Mouse (Mus musculus) lung, postnatal 4 days (tissue): ENCODE data around the gene Efcab10.

ENCODE experiments used
- DNase-seq, 2 experiments: peaks; one replicate each; pipeline ENCODE4 v3.0.0; 2021

The Efcab10 gene

GRCm38 (mm10) chr12:33394804-33395623 is at the start of gene Efcab10:
TSS of gene Efcab10 (plus strand) at chr12:33394854.
- no peak for DNase-seq

- DNase-seq = no peak
These were observed 49.5 kb upstream of the Efcab10 start for GRCm38 (mm10) chr12:33344970-33345772.

- DNase-seq = no peak
These were observed 48.8 kb upstream of the Efcab10 start for GRCm38 (mm10) chr12:33345773-33346435.

GRCm38 (mm10) chr12:33352671-33353070 is 42.0 kb upstream of the Efcab10 start:
- no peak for DNase-seq

GRCm38 (mm10) chr12:33358345-33358744 is 36.3 kb upstream of the Efcab10 start:
- no peak for DNase-seq

- no peak for DNase-seq
These were observed 35.4 kb upstream of the Efcab10 start for GRCm38 (mm10) chr12:33359209-33359608.

- DNase-seq = no peak
These were observed 34.7 kb upstream of the Efcab10 start for GRCm38 (mm10) chr12:33359878-33360482.

GRCm38 (mm10) chr12:33360729-33361128 is 33.9 kb upstream of the Efcab10 start:
- DNase-seq = peak; percentile 57 to 67

GRCm38 (mm10) chr12:33364511-33364910 is 30.1 kb upstream of the Efcab10 start:
- no peak for DNase-seq

- DNase-seq = no peak
These were observed 29.5 kb upstream of the Efcab10 start for GRCm38 (mm10) chr12:33365133-33365532.

GRCm38 (mm10) chr12:33369555-33369954 is 25.1 kb upstream of the Efcab10 start:
- no peak for DNase-seq

GRCm38 (mm10) chr12:33379624-33380445 is 14.8 kb upstream of the Efcab10 start:
- peak; percentile 62 to 79 for DNase-seq

- DNase-seq = peak; percentile 53 to 73
These were observed 5.8 kb upstream of the Efcab10 start for GRCm38 (mm10) chr12:33388842-33389241.

- no peak for DNase-seq
These were observed 3.7 kb upstream of the Efcab10 start for GRCm38 (mm10) chr12:33390844-33391560.

GRCm38 (mm10) chr12:33403265-33403693 is 8.6 kb downstream of the Efcab10 start:
- DNase-seq = peak; percentile 22 to 38

- no peak for DNase-seq
These were observed 10.3 kb downstream of the Efcab10 start for GRCm38 (mm10) chr12:33404996-33405395.

- DNase-seq = peak; percentile 18 to 66
These were observed 10.9 kb downstream of the Efcab10 start for GRCm38 (mm10) chr12:33405398-33406026.

- DNase-seq = no peak
These were observed 17.0 kb downstream of the Efcab10 start for GRCm38 (mm10) chr12:33411580-33412151.

- peak in 1 of 2 experiments; percentile 51 for DNase-seq
These were observed 29.7 kb downstream of the Efcab10 start for GRCm38 (mm10) chr12:33424329-33424728.

- DNase-seq = no peak
These were observed 32.6 kb downstream of the Efcab10 start for GRCm38 (mm10) chr12:33427293-33427692.
